Mouse (Mus musculus) stomach, postnatal 0 days (tissue): Measurements from ENCODE around the gene Wdr47.

Experiments used
- CTCF ChIP-seq: IDR thresholded peaks from 2 replicates; pipeline ENCODE4 v1.5.1; 2016; ENCODE audit warnings: antibody characterized with exemption, low read depth, mild to moderate bottlenecking, moderate library complexity
- EP300 ChIP-seq: optimal IDR thresholded peaks from 2 replicates; pipeline ENCODE3; 2016; ENCODE audit warnings: antibody characterized with exemption

- no peak for TF ChIP-seq CTCF
- no peak for TF ChIP-seq EP300
These were observed 63.5 kb downstream of the Wdr47 start for GRCm38 (mm10) chr3:108654566-108654965.
